Mouse (Mus musculus): ENCODE results near the gene Rph3al.
A peak's percentile ranks its signal among the peaks of the same experiment; 100 is the strongest.

The Rph3al gene

DNA sequence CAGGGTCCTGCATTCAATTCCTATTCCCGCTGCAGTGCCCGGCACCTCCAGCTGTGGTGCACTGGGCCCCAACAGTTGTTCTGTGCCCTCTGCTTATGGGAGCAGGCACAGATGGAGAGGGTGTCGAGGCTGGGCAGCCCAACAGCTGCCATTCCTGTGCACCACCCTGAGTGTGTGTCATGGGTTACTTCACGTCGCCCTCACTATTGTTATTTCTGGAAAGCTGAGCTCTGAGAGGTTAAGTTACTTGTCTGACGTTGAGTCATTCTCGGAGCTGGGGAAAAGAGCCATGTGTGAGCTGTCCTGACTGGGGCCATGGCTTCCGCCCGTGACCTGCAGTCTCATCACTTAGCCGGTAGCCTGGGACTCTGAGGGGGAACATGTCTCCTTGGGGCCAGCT lies 125.1 kb downstream of the Rph3al start:
- DNase-seq (ENCODE audit: low spot score in 2 of 2), result no peak

GRCm38 (mm10) chr11:75811900-75812299 lies 126.3 kb downstream of the Rph3al start:
- DNase-seq (ENCODE audit: low spot score in 2 of 2), result no peak

DNA sequence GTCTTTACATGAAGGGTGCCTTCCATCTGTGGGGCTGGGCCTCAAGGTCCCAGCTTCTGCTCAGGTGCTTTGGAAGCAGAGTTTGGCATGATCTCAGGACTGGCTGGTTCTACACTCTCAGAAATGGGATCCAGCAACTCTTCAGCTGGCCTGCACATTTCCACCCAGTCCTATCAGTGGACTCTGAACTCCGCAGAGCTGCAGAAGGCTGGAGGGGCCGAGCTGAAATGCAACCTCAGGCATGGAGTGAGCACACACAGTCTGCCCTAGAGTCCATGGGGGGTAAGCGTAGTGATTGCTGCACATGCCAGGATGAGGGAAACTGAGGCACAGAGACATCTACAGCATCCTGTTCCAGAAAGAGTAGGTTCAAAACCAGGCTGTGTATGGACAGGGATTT lies 127.7 kb downstream of the Rph3al start:
- DNase-seq (ENCODE audit: low spot score in 2 of 2), result no peak

DNA sequence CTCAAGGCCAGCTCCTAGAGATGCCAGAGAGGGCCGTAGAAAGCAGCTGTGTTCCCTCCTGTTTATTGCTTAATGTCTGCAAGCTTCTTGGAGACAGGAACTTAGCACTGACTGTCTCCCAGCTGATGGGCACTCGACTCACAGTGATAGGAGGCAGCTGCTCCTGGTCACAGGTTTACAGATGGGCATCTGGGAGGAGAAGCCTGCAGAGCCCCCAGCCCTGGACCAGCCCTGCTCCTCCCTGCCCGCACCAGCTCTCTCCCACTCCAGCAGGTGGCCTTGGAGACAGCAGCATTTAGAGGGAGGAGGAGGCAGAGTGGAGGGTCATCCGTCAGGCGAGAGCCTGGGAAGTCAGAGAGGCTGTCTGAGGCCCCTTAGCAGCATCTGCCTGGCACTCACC lies 130.7 kb downstream of the Rph3al start:
- DNase-seq (ENCODE audit: low spot score in 2 of 2), result no peak

DNA sequence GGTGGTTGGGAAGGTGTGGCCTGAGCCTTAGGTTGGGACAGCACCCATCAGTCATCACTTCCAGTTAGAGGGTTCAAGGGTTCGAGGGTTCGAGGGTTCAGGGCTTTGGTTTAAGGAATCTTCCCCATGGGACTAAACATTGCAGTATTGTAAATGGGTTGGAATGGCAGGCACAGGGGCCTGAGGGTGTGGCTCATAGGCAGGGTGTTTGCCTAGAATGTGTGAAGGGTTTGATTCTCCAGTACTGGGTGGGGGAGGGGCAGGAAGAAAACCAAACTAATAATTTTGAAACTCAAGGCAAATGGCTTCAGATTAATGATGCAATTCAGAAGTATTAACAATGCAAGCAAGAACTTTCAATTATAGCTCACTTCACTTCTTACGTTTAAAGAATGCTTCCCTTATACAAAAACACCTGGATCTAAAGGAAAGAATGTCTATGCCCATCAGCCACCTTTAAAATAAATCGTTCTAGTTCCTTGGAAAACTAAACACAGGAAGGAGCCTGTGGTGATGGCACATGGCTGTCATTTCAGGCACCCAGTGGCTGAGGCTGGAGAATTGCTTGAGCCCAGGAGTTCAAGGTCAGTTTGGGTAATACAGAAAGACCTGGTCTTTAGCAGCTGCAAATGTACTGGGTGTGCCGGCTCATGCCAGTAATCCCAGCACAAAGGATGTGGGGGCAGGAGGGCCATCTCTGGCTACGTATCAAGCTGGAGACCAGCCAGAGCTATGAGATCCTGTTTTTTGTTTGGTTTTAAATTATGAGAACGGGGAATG lies 136.3 kb downstream of the Rph3al start:
- no peak for DNase-seq (ENCODE audit: low spot score in 2 of 2)

DNA sequence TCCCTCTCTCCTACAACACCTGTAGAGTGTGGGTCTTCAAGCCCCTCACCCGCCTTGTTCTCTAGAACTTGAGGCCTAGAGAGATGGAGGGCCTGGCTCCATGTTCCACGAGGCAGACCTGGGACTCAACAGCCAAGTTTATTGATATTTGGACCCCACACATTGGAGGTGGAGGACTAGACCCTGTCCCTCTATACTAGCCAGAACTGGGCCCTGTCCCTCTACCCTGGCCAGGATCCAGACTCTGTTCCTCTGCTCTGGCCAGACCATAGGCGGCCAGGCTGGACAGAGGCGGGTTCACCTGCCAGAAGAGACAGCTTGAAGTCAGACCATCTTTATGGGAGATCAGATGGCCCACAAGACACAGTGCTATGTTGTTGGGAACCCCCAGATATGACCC lies 136.9 kb downstream of the Rph3al start:
- no peak for DNase-seq (ENCODE audit: low spot score in 2 of 2)

DNA sequence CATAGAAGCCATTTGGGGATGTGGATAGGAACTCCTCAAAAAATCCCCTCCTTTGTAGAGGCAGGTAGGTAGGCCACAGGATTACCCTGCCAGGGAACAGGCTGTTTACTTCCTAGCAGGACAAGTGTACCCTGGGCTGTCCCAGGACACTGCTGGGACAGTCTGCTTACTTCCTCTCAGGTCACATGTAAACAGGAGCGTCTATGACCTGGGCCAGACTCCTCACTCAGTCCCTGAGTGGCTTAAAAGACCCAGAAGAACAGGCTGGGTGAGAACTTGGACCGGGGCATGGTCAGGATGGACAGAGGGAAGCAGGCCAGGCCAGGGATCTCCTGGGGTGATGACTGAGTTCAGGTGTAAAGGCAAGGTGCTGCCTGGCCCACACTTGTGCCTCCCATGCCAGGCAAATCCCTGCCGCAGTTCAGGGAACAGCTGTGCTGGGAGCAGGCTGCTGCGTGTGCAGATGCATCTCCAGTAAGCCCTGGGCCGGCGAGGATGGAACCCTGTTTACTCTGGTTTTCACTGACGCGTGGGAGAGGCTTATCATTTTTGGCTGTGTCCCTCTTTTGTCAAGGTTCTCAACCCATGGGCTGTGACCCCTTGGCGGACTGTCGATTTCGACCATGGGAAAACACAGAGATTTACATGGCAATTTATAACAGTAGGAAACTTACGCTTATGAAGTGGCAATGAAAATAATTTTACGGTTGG lies 141.5 kb downstream of the Rph3al start:
- no peak for DNase-seq (ENCODE audit: low spot score in 2 of 2)

GRCm38 (mm10) chr11:75796029-75796445 lies 142.2 kb downstream of the Rph3al start, which contains the start of gene Doc2b:
Doc2b (minus strand) TSS chr11:75796049.
- DNase-seq (ENCODE audit: low spot score in 2 of 2), result no peak

- DNase-seq (ENCODE audit: low spot score in 2 of 2), result no peak
These were observed 142.9 kb downstream of the Rph3al start for GRCm38 (mm10) chr11:75795321-75795636.

DNA sequence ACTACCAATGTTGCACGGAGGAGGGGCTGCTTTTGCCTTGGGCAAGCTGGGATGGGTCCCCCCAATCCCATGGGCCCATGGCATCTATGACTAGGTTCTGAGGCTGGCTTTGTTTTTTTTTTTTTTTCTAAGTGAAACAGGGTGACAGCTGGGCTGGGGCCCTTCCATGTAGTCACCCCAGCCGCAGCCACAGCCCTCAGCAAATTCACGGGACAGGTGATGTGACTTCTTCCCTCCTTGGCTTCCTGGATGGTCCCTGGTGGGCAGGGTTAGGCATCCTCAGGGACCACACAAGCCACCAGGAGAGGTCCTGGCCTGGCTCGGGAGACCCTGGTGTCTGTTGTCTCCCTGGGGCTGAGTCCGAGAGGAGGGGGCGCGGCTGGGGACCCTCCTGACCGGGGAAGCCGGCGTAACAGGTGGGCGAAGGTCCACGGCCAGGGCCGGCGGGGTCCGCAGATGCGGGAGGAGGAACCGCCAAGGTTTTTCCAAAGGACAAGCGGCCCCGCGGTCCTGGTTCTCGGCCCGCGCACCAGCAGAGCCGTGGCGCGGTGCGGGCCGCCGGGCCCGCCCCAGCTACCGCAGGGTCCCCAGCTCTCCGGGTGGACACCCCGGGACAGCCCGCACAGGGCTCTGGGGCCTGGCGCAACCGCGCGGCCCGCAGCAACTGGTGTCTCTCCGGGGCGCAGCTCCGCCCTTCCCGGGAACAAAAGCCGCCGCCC lies 143.5 kb downstream of the Rph3al start:
- no peak for DNase-seq (ENCODE audit: low spot score in 2 of 2)

DNA sequence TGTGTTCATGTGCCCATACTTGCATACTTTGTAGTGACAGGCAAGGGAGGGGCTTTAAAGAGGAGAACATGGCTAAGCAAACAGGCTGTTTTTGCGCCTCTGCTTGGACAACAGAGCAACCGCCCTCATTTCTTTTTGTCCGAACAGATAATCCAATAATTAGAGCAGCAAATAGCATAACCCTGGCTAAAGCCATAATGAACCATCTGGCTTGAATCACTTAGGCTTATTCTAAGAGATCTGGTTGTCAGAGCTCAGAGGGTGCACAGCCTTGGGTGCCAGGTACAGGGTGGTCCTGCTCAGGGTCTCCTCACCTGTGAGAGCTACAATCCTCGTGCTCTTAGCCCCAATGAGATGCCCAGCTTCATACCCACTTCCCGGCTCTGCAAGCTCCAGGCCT lies 144.9 kb downstream of the Rph3al start:
- no peak for DNase-seq (ENCODE audit: low spot score in 2 of 2)

DNA sequence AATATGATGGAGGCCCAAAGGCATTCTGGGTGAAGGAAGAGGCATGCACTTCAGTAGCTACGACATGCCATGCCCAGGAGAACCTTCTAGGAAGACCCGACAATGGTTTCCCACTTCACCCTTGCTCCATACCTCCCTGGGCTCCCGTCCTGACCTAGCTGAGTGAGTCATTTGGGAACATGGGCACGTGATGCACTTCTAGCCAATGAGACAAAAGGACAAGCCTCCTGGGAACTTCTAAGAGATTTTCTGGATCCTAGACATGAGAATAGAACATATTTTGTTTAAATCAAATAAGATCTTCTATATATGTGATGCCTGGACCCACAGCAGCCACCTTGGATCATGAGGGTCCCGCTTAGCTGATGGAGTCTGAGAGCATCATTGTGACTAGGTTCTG lies 145.7 kb downstream of the Rph3al start:
- DNase-seq (ENCODE audit: low spot score in 2 of 2), result no peak

- DNase-seq (ENCODE audit: low spot score in 2 of 2), result no peak
These were observed 152.3 kb downstream of the Rph3al start for GRCm38 (mm10) chr11:75785897-75786296.

GRCm38 (mm10) chr11:75783799-75784198 lies 154.4 kb downstream of the Rph3al start:
- DNase-seq (ENCODE audit: low spot score in 2 of 2), result no peak

DNA sequence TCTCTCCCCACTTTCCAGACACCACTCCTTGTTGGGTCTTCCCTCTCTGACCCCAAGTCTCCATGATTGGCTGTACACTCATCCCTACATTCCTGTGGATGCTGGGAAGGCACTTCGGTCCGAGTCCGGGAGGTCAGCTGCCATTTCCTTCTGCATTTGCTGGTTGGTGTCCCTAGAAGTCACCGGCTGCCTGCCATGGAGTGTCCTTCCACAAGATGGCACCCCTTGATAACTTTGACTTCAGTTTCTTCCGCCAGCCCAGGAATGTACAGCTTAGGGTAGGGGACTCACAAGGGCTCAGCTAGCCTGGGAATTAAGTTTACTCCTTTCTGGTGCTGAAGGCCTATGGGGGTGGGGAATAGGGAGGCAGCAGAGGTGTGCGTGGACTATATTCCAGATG lies 156.3 kb downstream of the Rph3al start:
- peak; percentile 28 to 54 for DNase-seq (ENCODE audit: low spot score in 2 of 2)

Measured in natural killer cell, adult 2 months (primary cell).